Mouse (Mus musculus): Measurements from ENCODE around the gene Ptprb. TPM values are rescaled to one million over a fixed set of nuclear protein-coding genes. Genes with fewer than 3 reads are reported as not detected.
A peak's percentile ranks its signal among the peaks of the same experiment; 100 is the strongest.

Gene Ptprb
- polyA plus RNA-seq, 1 experiment from 2014 or later, result 3.1 TPM

GRCm38 (mm10) chr10:116416726-116417125 is 141.4 kb downstream of the Ptprb start:
- H3K9me3 ChIP-seq (ENCODE audit: control insufficient read depth, low read length), result no peaks in the 10 kb centered on the region; the same call in 1 of the 2 replicates
- 47% methylated on average over 5 of the region's 5 CpGs for WGBS
- no peaks in the 10 kb centered on the region for H3K4me1 ChIP-seq (ENCODE audit: control insufficient read depth, insufficient read depth, low read length)
- H3K27ac ChIP-seq (ENCODE audit: low read depth, low read length), result no peak overlapping the region
- no peaks in the 10 kb centered on the region for H3K36me3 ChIP-seq (ENCODE audit: control insufficient read depth, insufficient read depth, low read length)
- no peak overlapping the region for H3K4me2 ChIP-seq (ENCODE audit: low read depth, low read length)
- no peak overlapping the region for H3K9ac ChIP-seq (replicated peaks; ENCODE audit: low read depth, low read length)
- no peaks in the 10 kb centered on the region for H3K27me3 ChIP-seq (ENCODE audit: control insufficient read depth, insufficient read depth, low read length)
- H3K4me3 ChIP-seq (ENCODE audit: low read depth, low read length), result no peak overlapping the region
- peak; percentile 10; the same call in 1 of the 2 replicates for ATAC-seq (ENCODE audit: low read depth)

- H3K4me3 ChIP-seq (ENCODE audit: low read depth, low read length), result no peak overlapping the region
- H3K27ac ChIP-seq (ENCODE audit: low read depth, low read length), result no peak overlapping the region
- no peak for ATAC-seq (ENCODE audit: low read depth)
- H3K9ac ChIP-seq (replicated peaks; ENCODE audit: low read depth, low read length), result no peak overlapping the region
- 70% methylated on average over 24 of the region's 24 CpGs for WGBS
- H3K9me3 ChIP-seq (ENCODE audit: control insufficient read depth, low read length), result no peaks in the 10 kb centered on the region
- no peaks in the 10 kb centered on the region for H3K36me3 ChIP-seq (ENCODE audit: control insufficient read depth, insufficient read depth, low read length)
- H3K4me2 ChIP-seq (ENCODE audit: low read depth, low read length), result no peak overlapping the region
- H3K27me3 ChIP-seq (ENCODE audit: control insufficient read depth, insufficient read depth, low read length), result no peaks in the 10 kb centered on the region
- H3K4me1 ChIP-seq (ENCODE audit: control insufficient read depth, insufficient read depth, low read length), result no peaks in the 10 kb centered on the region
Observed at GRCm38 (mm10) chr10:116418121-116418726, 142.9 kb downstream of the Ptprb start.

GRCm38 (mm10) chr10:116420976-116421375 is 145.7 kb downstream of the Ptprb start:
- no peaks in the 10 kb centered on the region for H3K36me3 ChIP-seq (ENCODE audit: control insufficient read depth, insufficient read depth, low read length)
- H3K9ac ChIP-seq (replicated peaks; ENCODE audit: low read depth, low read length), result no peak overlapping the region
- no peaks in the 10 kb centered on the region for H3K27me3 ChIP-seq (ENCODE audit: control insufficient read depth, insufficient read depth, low read length)
- no peak overlapping the region for H3K4me2 ChIP-seq (ENCODE audit: low read depth, low read length)
- no peaks in the 10 kb centered on the region for H3K9me3 ChIP-seq (ENCODE audit: control insufficient read depth, low read length)
- ATAC-seq (ENCODE audit: low read depth), result no peak
- H3K27ac ChIP-seq (ENCODE audit: low read depth, low read length), result no peak overlapping the region
- H3K4me1 ChIP-seq (ENCODE audit: control insufficient read depth, insufficient read depth, low read length), result no peaks in the 10 kb centered on the region
- 68% methylated on average over 6 of the region's 6 CpGs for WGBS
- no peak overlapping the region for H3K4me3 ChIP-seq (ENCODE audit: low read depth, low read length)

- Histone ChIP-seq H3K4me3 (ENCODE audit: low read depth, low read length) (no peak overlapping the region), H3K4me1 (ENCODE audit: control insufficient read depth, insufficient read depth, low read length) (no peaks in the 10 kb centered on the region), H3K9me3 (ENCODE audit: control insufficient read depth, low read length) (no peaks in the 10 kb centered on the region), H3K27ac (ENCODE audit: low read depth, low read length) (no peak overlapping the region), H3K4me2 (ENCODE audit: low read depth, low read length) (no peak overlapping the region), H3K9ac (replicated peaks; ENCODE audit: low read depth, low read length) (no peak overlapping the region), H3K36me3 (ENCODE audit: control insufficient read depth, insufficient read depth, low read length) (no peaks in the 10 kb centered on the region), H3K27me3 (ENCODE audit: control insufficient read depth, insufficient read depth, low read length) (no peaks in the 10 kb centered on the region)
- 96% methylated on average over 2 of the region's 2 CpGs for WGBS
- no peak for ATAC-seq (ENCODE audit: low read depth)
Observed at GRCm38 (mm10) chr10:116422551-116422950, 147.2 kb downstream of the Ptprb start.

- H3K9me3 ChIP-seq (ENCODE audit: control insufficient read depth, low read length), result no peaks in the 10 kb centered on the region
- no peak overlapping the region for H3K4me3 ChIP-seq (ENCODE audit: low read depth, low read length)
- no peak overlapping the region for H3K27ac ChIP-seq (ENCODE audit: low read depth, low read length)
- H3K9ac ChIP-seq (replicated peaks; ENCODE audit: low read depth, low read length), result no peak overlapping the region
- no peaks in the 10 kb centered on the region for H3K4me1 ChIP-seq (ENCODE audit: control insufficient read depth, insufficient read depth, low read length)
- ATAC-seq (ENCODE audit: low read depth), result no peak
- H3K36me3 ChIP-seq (ENCODE audit: control insufficient read depth, insufficient read depth, low read length), result no peaks in the 10 kb centered on the region
- H3K27me3 ChIP-seq (ENCODE audit: control insufficient read depth, insufficient read depth, low read length), result no peaks in the 10 kb centered on the region
- WGBS, result 85% methylated on average over 6 of the region's 6 CpGs
- no peak overlapping the region for H3K4me2 ChIP-seq (ENCODE audit: low read depth, low read length)
Observed at GRCm38 (mm10) chr10:116424921-116425320, 149.6 kb downstream of the Ptprb start.

- Histone ChIP-seq H3K9me3 (ENCODE audit: control insufficient read depth, low read length) (no peaks in the 10 kb centered on the region), H3K9ac (replicated peaks; ENCODE audit: low read depth, low read length) (no peak overlapping the region), H3K4me3 (ENCODE audit: low read depth, low read length) (no peak overlapping the region), H3K36me3 (ENCODE audit: control insufficient read depth, insufficient read depth, low read length) (no peaks in the 10 kb centered on the region), H3K4me1 (ENCODE audit: control insufficient read depth, insufficient read depth, low read length) (no peaks in the 10 kb centered on the region), H3K4me2 (ENCODE audit: low read depth, low read length) (no peak overlapping the region), H3K27ac (ENCODE audit: low read depth, low read length) (no peak overlapping the region), H3K27me3 (ENCODE audit: control insufficient read depth, insufficient read depth, low read length) (no peaks in the 10 kb centered on the region)
- ATAC-seq (ENCODE audit: low read depth), result no peak
- WGBS, result 70% methylated on average over 7 of the region's 7 CpGs
Observed at GRCm38 (mm10) chr10:116426176-116426575, 150.9 kb downstream of the Ptprb start.

GRCm38 (mm10) chr10:116428026-116428780 is 152.9 kb downstream of the Ptprb start:
- Histone ChIP-seq H3K9me3 (ENCODE audit: control insufficient read depth, low read length) (no peaks in the 10 kb centered on the region), H3K27me3 (ENCODE audit: control insufficient read depth, insufficient read depth, low read length) (no peaks in the 10 kb centered on the region), H3K4me1 (ENCODE audit: control insufficient read depth, insufficient read depth, low read length) (no peaks in the 10 kb centered on the region), H3K4me3 (ENCODE audit: low read depth, low read length) (no peak overlapping the region), H3K27ac (ENCODE audit: low read depth, low read length) (no peak overlapping the region), H3K36me3 (ENCODE audit: control insufficient read depth, insufficient read depth, low read length) (no peaks in the 10 kb centered on the region), H3K9ac (replicated peaks; ENCODE audit: low read depth, low read length) (no peak overlapping the region), H3K4me2 (ENCODE audit: low read depth, low read length) (no peak overlapping the region)
- ATAC-seq (ENCODE audit: low read depth), result no peak
- WGBS, result 97% methylated on average over 26 of the region's 26 CpGs

- H3K36me3 ChIP-seq (ENCODE audit: control insufficient read depth, insufficient read depth, low read length), result no peaks in the 10 kb centered on the region
- H3K4me1 ChIP-seq (ENCODE audit: control insufficient read depth, insufficient read depth, low read length), result no peaks in the 10 kb centered on the region
- H3K27ac ChIP-seq (ENCODE audit: low read depth, low read length), result no peak overlapping the region
- H3K27me3 ChIP-seq (ENCODE audit: control insufficient read depth, insufficient read depth, low read length), result no peaks in the 10 kb centered on the region
- no peak overlapping the region for H3K4me2 ChIP-seq (ENCODE audit: low read depth, low read length)
- H3K4me3 ChIP-seq (ENCODE audit: low read depth, low read length), result no peak overlapping the region
- ATAC-seq (ENCODE audit: low read depth), result no peak
- no peaks in the 10 kb centered on the region for H3K9me3 ChIP-seq (ENCODE audit: control insufficient read depth, low read length)
- H3K9ac ChIP-seq (replicated peaks; ENCODE audit: low read depth, low read length), result no peak overlapping the region
- 79% methylated on average over 7 of the region's 7 CpGs for WGBS
Observed at GRCm38 (mm10) chr10:116432421-116432820, 157.1 kb downstream of the Ptprb start.

GRCm38 (mm10) chr10:116435455-116435854 is 160.1 kb downstream of the Ptprb start:
- H3K9ac ChIP-seq (replicated peaks; ENCODE audit: low read depth, low read length), result no peak overlapping the region
- no peaks in the 10 kb centered on the region for H3K4me1 ChIP-seq (ENCODE audit: control insufficient read depth, insufficient read depth, low read length)
- WGBS, result 87% methylated on average over 12 of the region's 12 CpGs
- H3K9me3 ChIP-seq (ENCODE audit: control insufficient read depth, low read length), result no peaks in the 10 kb centered on the region
- H3K4me2 ChIP-seq (ENCODE audit: low read depth, low read length), result no peak overlapping the region
- no peaks in the 10 kb centered on the region for H3K36me3 ChIP-seq (ENCODE audit: control insufficient read depth, insufficient read depth, low read length)
- ATAC-seq (ENCODE audit: low read depth), result no peak
- H3K27me3 ChIP-seq (ENCODE audit: control insufficient read depth, insufficient read depth, low read length), result no peaks in the 10 kb centered on the region
- no peak overlapping the region for H3K4me3 ChIP-seq (ENCODE audit: low read depth, low read length)
- H3K27ac ChIP-seq (ENCODE audit: low read depth, low read length), result no peak overlapping the region

Data from neural tube, embryonic 14.5 days (tissue).